ENCODE assay signal across 17 mouse cellular contexts in the genomic region with DNA sequence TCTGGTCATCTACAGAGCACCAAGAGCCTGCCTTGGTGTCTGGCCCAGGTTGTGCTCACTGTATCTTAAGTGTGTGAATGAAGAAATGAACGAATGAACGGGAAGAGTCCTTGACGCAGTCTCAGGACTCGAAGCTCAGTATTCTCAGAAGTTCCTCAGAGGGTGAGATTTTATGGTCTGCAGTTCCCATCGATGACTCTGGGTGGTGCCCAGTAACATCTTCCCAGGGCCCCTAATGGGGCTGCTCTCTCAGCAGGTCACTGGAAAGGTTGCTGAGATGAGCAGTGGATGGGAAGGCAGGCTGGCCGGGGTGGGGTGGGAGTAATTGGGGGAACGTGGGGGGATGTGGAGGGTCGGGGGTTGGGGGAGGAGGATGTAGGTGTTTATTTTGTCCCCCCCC. TPM values are rescaled to one million over a fixed set of nuclear protein-coding genes. Genes with fewer than 3 reads are reported as not detected.
DNase-seq lines count a peak whose midpoint lies in the region; ATAC-seq and TF ChIP-seq lines count a peak whose summit lies in the region.
"Had no signal": no experiment of that assay in that cellular context is flagged by ENCODE, and none has a peak within 500 bp of the region (broad histone marks: within the 10 kb centered on the region; RNA-seq: fewer than 3 reads in every experiment).

No protein-coding gene starts in this region.

- peak; percentile 28 for TF ChIP-seq CTCF in heart, postnatal 0 days (IDR thresholded peaks at IDR 0.05; ENCODE audit: low read depth)
- TF ChIP-seq CTCF in lung, embryonic 14.5 days (IDR thresholded peaks at IDR 0.05; ENCODE audit: low read depth) = peak; percentile 43

- H3K27ac ChIP-seq in heart, postnatal 0 days (ENCODE audit: low read depth) = no peak overlapping the region
- no peak overlapping the region for H3K27ac ChIP-seq in lung, embryonic 14.5 days (ENCODE audit: low read depth)
- H3K27ac ChIP-seq: embryonic facial prominence, embryonic 12.5 days; limb, embryonic 13.5 days; macrophage; neural tube, embryonic 13.5 days had no signal

- no peak for ATAC-seq in heart, postnatal 0 days (ENCODE audit: insufficient read depth, low read depth)
- no peak for ATAC-seq in lung, embryonic 14.5 days (ENCODE audit: insufficient read depth)
- peak; percentile 51 for ATAC-seq in megakaryocyte progenitor cell, adult 5-6 weeks (replicated peaks; ENCODE audit: poor library complexity)
- ATAC-seq: hindbrain, embryonic 16.5 days; midbrain, embryonic 16.5 days had no signal

- H3K4me3 ChIP-seq in heart, postnatal 0 days (ENCODE audit: low read depth, low read length) = no peak overlapping the region
- no peak overlapping the region for H3K4me3 ChIP-seq in lung, embryonic 14.5 days (ENCODE audit: low read depth, low read length)
- H3K4me3 ChIP-seq: embryonic facial prominence, embryonic 12.5 days; limb, embryonic 13.5 days; neural tube, embryonic 13.5 days had no signal

- intact Hi-C loops in heart, postnatal 36 days (cut with DNase I) = no loop called here

- H3K4me1 ChIP-seq in heart, postnatal 0 days (ENCODE audit: control insufficient read depth, insufficient read depth) = peaks cover 31% of the 10 kb centered on the region
- 0 out of 2 replicates have a peak, but pooled peaks cover 3% of the 10 kb centered on the region for H3K4me1 ChIP-seq in lung, embryonic 14.5 days (ENCODE audit: insufficient read depth)

- 60% methylated on average over 8 of the region's 8 CpGs for WGBS in heart, postnatal 0 days
- WGBS in lung, embryonic 14.5 days = 45% methylated on average over 8 of the region's 8 CpGs

- no peak for DNase-seq in heart, postnatal 0 days (ENCODE audit: low spot score)
- no peak for DNase-seq in heart, postnatal 36 days
- DNase-seq in lung, embryonic 14.5 days = peak; percentile 61
- no peak for DNase-seq in lung, postnatal 14 days
- DNase-seq in ES-CJ7 (ENCODE audit: low read depth, low spot score) (peak; percentile 61), MN1 (ENCODE audit: low spot score) (no peak)
- no peak for DNase-seq in adrenal gland, postnatal 36 days
- DNase-seq: cerebellum, adult 9-10 months; kidney, postnatal 14 days; layer of hippocampus, postnatal 36 days had no signal

- H3K9ac ChIP-seq in heart, postnatal 0 days (replicated peaks; ENCODE audit: low read depth, low read length) = no peak overlapping the region
- H3K9ac ChIP-seq in lung, embryonic 14.5 days = no peak overlapping the region
- H3K9ac ChIP-seq: embryonic facial prominence, embryonic 12.5 days; limb, embryonic 13.5 days; neural tube, embryonic 13.5 days had no signal

- no peak for TF ChIP-seq EP300 in heart, postnatal 0 days (IDR thresholded peaks at IDR 0.05; ENCODE audit: low read depth)

- H3K36me3 ChIP-seq in heart, postnatal 0 days (replicated peaks; ENCODE audit: control insufficient read depth, insufficient read depth, low read length) = no peaks in the 10 kb centered on the region
- H3K36me3 ChIP-seq in lung, embryonic 14.5 days (ENCODE audit: insufficient read depth) = no peaks in the 10 kb centered on the region
- H3K36me3 ChIP-seq: embryonic facial prominence, embryonic 12.5 days; limb, embryonic 13.5 days; neural tube, embryonic 13.5 days had no signal

- H3K9me3 ChIP-seq in heart, postnatal 0 days (replicated peaks; ENCODE audit: control insufficient read depth, low read length) = no peaks in the 10 kb centered on the region
- no peaks in the 10 kb centered on the region for H3K9me3 ChIP-seq in lung, embryonic 14.5 days (ENCODE audit: low read depth, low read length)
- H3K9me3 ChIP-seq: embryonic facial prominence, embryonic 12.5 days; limb, embryonic 13.5 days; neural tube, embryonic 13.5 days had no signal

- no peaks in the 10 kb centered on the region for H3K27me3 ChIP-seq in heart, postnatal 0 days (ENCODE audit: control insufficient read depth, insufficient read depth, low read length)
- H3K27me3 ChIP-seq in lung, embryonic 14.5 days (ENCODE audit: insufficient read depth, low read length) = no peaks in the 10 kb centered on the region
- H3K27me3 ChIP-seq: embryonic facial prominence, embryonic 12.5 days; limb, embryonic 13.5 days; neural tube, embryonic 13.5 days had no signal

- H3K4me2 ChIP-seq in heart, postnatal 0 days (ENCODE audit: low read depth, low read length) = no peak overlapping the region
- no peak overlapping the region for H3K4me2 ChIP-seq in lung, embryonic 14.5 days
- H3K4me2 ChIP-seq: embryonic facial prominence, embryonic 12.5 days; limb, embryonic 13.5 days; neural tube, embryonic 13.5 days had no signal

RNA-seq across cellular contexts. Expression of a gene that starts 23.2 kb away (rescaled TPM):
- 2.6 and 6.4 TPM in 2 replicates for total RNA-seq in heart, postnatal 0 days (2014; rRNA removed; ENCODE audit: low replicate concordance)
- polyA plus RNA-seq in heart, postnatal 0 days (2015; fragmentation: Nextera tagmentation; extraction: Ambion mirVana) = 3.9 and 4.5 TPM in 2 replicates
- total RNA-seq in heart, postnatal 36 days (2021) = 1 to 10 TPM; 1.3 to 1.7 TPM
- 40.8 and 42.0 TPM in 2 replicates for polyA plus RNA-seq in lung, embryonic 14.5 days (2014; fragmentation: Nextera tagmentation; extraction: Ambion mirVana)
- total RNA-seq in megakaryocyte progenitor cell, adult 5-6 weeks (2015) = 60.4 and 76.5 TPM in 2 replicates
- total RNA-seq in megakaryocyte progenitor cell, adult 5-6 weeks (2017) = 36.9 and 56.7 TPM in 2 replicates
- total RNA-seq in adrenal gland, postnatal 36 days (2021) = 1 to 10 TPM; 3.4 to 3.9 TPM

Comparison
In these comparisons a context has a peak if more than half of its experiments do, and no peak if none do; other contexts are left out.
1. DNase-seq: peak in lung, embryonic 14.5 days (single experiment) and ES-CJ7 (single experiment); none in heart, postnatal 0 days (single experiment), heart, postnatal 36 days (0 of 2), lung, postnatal 14 days (single experiment), MN1 (single experiment) and adrenal gland, postnatal 36 days (0 of 2).